Comparison of ENCODE assay signal across 8 mouse cellular contexts in genomic region chr5:30343107-30343506, GRCm38 (mm10).
DNase-seq lines count a peak whose midpoint lies in the region; ATAC-seq and TF ChIP-seq lines count a peak whose summit lies in the region.

No protein-coding gene starts in this region.

- peaks cover 2% of the 10 kb centered on the region; the same call in 1 of the 2 replicates for H3K4me1 ChIP-seq in forebrain, postnatal 0 days (ENCODE audit: insufficient read depth)

- ATAC-seq in forebrain, postnatal 0 days = peak; percentile 87
- ATAC-seq in erythroblast, adult 5-6 weeks (replicated peaks; ENCODE audit: low FRiP score, poor library complexity, severe bottlenecking) = no peak

- H3K36me3 ChIP-seq in forebrain, postnatal 0 days (ENCODE audit: insufficient read depth) = 0 out of 2 replicates have a peak, but pooled peaks cover 4% of the 10 kb centered on the region

- H3K9me3 ChIP-seq in forebrain, postnatal 0 days (ENCODE audit: low read length) = no peaks in the 10 kb centered on the region

- no peak overlapping the region for H3K9ac ChIP-seq in forebrain, postnatal 0 days

- H3K4me2 ChIP-seq in forebrain, postnatal 0 days (ENCODE audit: low read depth) = peak overlapping the region; percentile 31

- WGBS in forebrain, postnatal 0 days = 4% methylated on average over 9 of the region's 9 CpGs

- no peaks in the 10 kb centered on the region; the same call in 1 of the 2 replicates for H3K27me3 ChIP-seq in forebrain, postnatal 0 days (ENCODE audit: insufficient read depth, low read length)

- DNase-seq in Muller cell, postnatal 12 days (ENCODE audit: inconsistent ontology term) = peak; percentile 39
- DNase-seq in cerebellum, adult 11 months = peak; percentile 61
- peak; percentile 85 for DNase-seq in forebrain, postnatal 0 days
- DNase-seq in hindlimb bud, embryonic 11.5 days (ENCODE audit: extremely low spot score, low read depth, low spot score) = peak; percentile 41
- peak; percentile 62 to 74 for DNase-seq in left cerebral cortex, adult 18-20 months (ENCODE audit: low spot score in 2 of 2)
- peak; percentile 70 for DNase-seq in lung, postnatal 36 days
- peak; percentile 65 to 77 for DNase-seq in right cerebral cortex, postnatal 10 days (ENCODE audit: low spot score in 2 of 2)

- H3K27ac ChIP-seq in forebrain, postnatal 0 days (ENCODE audit: low read depth, low read length) = no peak overlapping the region

- peak; percentile 94 for TF ChIP-seq CTCF in forebrain, postnatal 0 days (IDR thresholded peaks at IDR 0.05; ENCODE audit: low read depth)

- H3K4me3 ChIP-seq in forebrain, postnatal 0 days (ENCODE audit: low read depth, low read length) = 0 out of 2 replicates have a peak overlapping the region, but pooled peaks have one; percentile 2
